Mouse (Mus musculus) ovary, postnatal 14 days (tissue): ENCODE data around the gene Ccp110.
A peak's percentile ranks its signal among the peaks of the same experiment; 100 is the strongest.

Source experiments
- DNase-seq: peaks from one replicate; pipeline ENCODE4 v3.0.0; 2022; ENCODE audit warnings: low spot score

Ccp110 gene

GRCm38 (mm10) chr7:118728846-118729587 lies 16.7 kb downstream of the Ccp110 start:
- no peak for DNase-seq

- no peak for DNase-seq
Observed at GRCm38 (mm10) chr7:118731781-118732180, 19.4 kb downstream of the Ccp110 start.

- DNase-seq, result no peak
Observed at GRCm38 (mm10) chr7:118733225-118733624, 20.9 kb downstream of the Ccp110 start.

- DNase-seq, result no peak
Observed at GRCm38 (mm10) chr7:118738730-118739129, 26.4 kb downstream of the Ccp110 start.

DNA sequence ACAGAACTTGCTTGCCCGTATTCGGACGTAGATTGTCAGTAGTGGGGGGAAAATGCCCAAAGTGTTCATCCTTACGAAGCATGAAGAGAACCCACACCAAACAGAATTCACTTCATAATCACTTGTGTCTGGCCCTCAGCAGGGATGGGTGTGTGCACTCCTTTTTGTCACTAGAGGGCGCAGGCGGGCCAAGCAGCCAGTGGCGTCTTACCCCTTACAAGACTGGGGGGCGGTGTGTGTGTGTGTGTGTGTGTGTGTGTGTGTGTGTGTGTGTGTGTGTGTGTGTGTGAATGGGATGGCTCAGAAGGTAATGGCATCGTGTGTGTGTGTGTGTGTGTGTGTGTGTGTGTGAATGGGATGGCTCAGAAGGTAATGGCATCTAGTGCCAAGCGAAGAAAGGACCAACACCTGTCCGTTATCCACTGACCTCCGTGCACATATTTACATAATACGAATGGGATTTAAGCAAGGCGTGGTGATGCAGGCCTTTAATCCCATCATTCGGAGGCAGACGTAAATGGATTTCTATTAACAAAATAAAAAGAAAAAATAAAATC lies 27.7 kb downstream of the Ccp110 start, which contains the start of gene Vps35l:
Vps35l (plus strand) TSS at position 252 of the 557 bp plus-strand sequence.
- DNase-seq, result peak; percentile 59

DNA sequence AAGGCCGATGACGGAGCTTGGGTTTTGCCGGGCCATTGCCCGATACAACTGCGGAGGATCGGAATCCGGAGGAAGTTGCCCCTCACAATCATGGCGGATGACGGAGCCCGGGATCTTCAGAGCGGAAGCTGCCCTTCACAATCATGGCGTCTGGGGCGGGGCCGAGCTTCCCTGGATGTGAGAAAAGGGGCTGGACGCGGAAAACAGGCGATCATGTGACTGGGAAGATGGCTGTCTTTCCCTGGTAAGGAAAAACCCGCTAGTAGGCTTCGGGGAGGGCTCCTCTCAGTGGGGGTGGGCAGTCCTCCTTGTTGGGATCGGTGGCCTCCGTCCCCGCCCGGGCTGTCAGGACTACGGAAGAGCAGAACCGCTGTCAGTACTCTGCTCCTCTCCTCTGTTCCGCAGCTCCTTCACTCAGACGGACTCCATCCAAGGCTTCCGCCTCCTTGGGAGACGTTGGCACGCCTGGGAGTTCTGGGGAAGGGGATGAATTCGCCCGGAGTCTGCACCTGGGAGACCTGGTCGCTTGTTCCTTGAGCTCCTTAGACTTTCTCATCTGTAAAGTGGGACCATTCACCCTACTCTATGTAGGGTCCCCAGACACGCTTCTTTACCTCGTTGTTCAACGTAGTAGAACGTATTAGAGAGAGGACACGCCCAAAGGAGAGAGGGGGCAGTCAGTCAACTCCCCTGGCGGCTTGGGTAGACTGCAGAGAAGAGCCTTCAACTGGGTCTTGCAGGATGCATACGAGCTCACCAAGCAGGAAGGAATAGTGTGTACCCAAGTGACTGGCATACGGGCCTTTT lies 28.4 kb downstream of the Ccp110 start:
- peak; percentile 90 for DNase-seq

DNA sequence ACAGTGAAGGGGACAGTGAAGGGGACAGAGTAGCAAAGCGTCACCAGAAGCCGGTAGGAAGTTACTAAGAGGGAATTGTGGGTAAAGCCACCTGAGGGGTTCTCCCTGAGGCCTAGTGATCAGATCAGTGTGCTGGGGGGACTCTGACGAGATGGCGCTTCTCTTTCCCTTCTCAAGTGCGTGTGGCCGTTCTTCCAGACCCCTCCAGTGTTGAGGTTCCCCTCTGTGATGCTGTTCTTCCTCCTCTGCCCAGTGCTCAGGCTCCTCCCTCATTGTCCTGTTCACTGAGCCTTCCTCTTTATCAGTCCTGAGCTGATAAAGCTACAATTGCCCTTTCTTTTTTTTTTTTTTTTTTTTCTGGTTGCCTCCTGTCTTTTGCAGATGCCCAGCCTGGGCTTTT lies 29.9 kb downstream of the Ccp110 start:
- DNase-seq, result no peak

DNA sequence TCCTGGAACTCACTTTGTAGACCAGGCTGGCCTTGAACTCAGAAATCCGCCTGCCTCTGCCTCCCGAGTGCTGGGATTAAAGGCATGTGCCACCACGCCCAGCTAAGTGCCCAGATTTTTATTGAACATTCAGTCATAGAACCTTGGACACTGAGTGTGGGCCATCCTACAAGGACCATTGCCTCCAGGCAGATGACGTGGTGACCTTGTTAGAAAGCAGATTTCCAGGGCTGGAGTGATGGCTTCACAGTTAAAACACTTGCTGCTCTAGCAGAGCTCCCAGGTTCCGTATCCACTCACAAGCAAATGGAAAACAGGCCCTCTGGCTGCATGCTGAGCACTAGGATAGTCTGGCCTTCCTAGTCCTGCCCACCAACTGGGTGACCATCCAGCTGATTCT lies 32.4 kb downstream of the Ccp110 start:
- DNase-seq, result no peak

- DNase-seq, result no peak
Observed at GRCm38 (mm10) chr7:118747891-118748672, 35.7 kb downstream of the Ccp110 start.

DNA sequence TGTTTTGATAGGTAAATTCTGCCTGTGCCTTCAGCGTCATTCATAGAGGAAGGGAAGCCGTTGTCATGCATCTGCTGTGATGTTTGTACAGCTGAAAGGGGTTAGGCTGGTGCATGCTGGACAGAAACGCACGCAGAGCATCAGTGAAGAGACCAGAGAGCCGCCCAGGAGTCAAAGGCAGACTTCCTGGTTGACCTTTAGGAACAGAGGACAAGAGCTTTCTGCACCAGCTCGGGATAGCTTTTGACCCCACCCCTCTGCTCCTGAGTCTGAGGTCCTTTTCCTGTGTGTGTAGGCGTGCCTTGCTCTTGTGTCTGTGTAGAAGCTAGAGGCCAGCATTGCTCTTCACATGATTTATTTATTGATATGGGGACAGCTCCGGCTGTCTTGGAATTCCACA lies 37.4 kb downstream of the Ccp110 start:
- no peak for DNase-seq

GRCm38 (mm10) chr7:118751625-118752024 lies 39.3 kb downstream of the Ccp110 start:
- no peak for DNase-seq

DNA sequence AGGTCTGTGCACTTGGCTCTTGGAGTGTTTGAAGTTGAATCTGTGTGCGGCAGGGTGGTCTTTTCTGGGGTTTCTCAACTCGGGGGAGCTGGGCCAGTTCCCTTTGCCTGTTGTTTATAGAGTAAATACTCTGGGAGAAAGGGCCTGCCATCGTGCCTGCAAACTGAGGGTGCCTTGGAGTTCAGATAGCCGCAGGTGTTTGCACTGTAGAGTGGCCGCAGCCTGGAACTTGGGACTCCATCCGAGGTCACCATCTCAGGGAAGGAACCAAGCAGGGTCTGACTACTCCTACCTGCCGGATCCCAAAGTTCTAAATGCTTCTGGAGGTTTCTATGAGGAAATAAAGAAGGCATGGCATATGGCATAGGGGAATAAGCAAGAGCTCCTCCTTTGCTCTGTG lies 43.4 kb downstream of the Ccp110 start:
- no peak for DNase-seq

DNA sequence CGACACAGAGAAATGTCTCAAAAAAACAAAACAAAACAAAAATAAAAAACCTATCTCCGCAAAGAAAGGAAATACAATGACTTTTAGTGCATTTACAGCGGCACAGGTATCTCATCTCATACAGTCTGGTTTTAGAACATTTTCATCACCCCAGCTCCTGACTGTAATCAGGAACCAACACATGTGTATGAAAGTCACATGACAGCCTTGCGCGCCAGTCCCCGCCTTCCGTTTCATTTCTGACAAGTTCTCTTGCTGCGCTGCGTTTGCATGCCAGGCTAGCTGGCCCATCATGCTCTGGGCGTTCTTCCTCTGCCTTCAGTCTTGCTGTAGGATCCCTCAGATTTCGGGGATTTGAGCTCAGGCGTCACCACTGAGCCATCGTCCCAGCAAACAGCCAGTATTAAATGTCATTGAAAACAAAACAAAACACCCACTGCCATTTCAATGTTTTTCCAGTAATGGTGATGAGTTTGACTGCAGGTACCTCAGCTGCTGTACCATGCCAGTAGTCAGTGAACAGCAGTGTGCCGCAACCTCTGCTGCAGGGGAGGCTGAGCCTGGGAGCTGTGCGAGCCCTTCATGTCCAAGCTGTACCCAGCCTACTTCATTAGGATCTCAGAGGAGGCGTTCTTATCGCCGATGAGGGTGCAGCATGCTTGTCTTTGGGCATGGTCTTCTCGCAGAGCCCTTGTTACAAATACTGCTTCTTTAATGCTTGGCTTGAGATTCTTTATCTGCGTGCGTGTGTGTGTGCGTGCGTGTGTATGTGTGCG lies 44.3 kb downstream of the Ccp110 start:
- DNase-seq, result no peak

- no peak for DNase-seq
Observed at GRCm38 (mm10) chr7:118758369-118758768, 46.0 kb downstream of the Ccp110 start.

DNA sequence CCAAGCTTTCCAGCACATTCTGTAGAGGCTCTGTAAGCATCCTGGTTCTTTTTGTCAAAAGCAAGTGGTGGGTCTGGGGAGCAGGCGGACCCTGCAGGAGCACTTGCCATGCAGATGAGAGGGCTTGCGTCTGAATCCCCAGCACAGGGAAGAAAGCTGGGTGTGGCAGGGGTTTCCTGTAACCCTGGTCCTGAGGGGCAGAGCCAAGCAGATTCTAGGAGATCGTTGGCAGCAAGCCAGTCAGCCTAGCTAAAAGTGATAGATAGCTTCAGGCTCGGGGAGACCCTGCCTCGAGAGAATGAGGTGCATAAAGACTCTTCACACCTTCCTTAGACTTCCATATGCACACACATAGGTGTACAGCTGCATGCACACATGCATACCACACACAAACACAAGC lies 47.0 kb downstream of the Ccp110 start:
- DNase-seq, result no peak

- no peak for DNase-seq
Observed at GRCm38 (mm10) chr7:118763939-118764338, 51.6 kb downstream of the Ccp110 start.

- no peak for DNase-seq
Observed at GRCm38 (mm10) chr7:118764725-118765124, 52.4 kb downstream of the Ccp110 start.

- DNase-seq, result no peak
Observed at GRCm38 (mm10) chr7:118765604-118766003, 53.3 kb downstream of the Ccp110 start.

DNA sequence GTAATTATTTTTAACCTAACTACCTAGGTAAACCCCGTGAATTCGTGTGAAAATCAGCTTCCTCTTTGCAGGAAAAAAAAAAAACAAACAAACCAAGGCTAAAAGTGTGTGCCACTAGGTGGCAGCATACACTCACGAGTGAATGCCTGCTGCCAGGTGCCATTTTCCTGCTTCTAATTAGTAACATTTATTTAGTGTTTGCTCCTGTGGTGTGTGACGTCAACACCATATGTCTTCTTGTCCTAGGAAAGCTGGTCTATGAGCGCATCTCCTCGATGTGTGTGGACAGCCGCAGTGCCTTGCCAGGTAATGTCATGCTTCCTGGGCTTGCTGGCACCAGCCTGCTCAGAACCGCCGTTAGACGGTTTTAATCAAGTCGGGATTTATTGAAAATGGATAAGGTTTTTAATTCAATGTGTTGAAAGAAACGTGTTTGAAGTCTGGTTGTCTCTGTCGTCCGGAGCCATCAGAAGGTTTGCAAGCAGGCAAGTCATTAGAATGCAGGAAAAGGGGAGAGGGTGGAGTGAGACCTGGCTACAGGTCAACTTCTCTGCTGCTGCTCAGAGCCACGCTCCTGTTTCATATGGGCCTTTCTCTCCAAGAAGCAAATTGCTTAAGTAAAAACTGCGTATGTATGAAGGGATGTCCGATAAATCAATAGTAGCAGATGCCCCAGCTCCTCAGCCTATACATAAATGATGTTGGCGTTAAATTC lies 53.9 kb downstream of the Ccp110 start:
- DNase-seq, result peak; percentile 34

GRCm38 (mm10) chr7:118766834-118767224 lies 54.5 kb downstream of the Ccp110 start:
- no peak for DNase-seq

DNA sequence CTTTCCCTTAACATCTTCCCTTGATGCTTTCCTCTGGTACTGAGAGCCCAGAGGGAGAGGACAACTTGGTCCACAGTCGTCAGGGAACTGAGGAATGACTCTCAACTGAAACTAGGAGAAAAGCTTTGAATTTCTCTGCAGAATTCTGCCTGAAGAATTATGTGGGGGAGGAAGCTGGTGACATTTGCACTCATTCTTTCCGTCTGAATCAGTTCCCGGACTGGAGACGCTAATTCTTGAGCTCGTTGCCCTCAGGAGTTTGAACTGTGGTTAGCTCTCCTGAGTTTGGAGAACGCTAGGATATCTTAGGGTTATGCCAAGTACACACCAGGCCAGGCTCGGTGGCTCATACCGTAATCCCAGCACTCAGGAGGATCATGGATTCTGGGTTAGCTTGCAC lies 56.9 kb downstream of the Ccp110 start:
- DNase-seq, result no peak
